Mouse (Mus musculus) testis, adult 2 months (tissue): ENCODE results near the gene Wasf1. TPM values are rescaled to one million over a fixed set of nuclear protein-coding genes. Genes with fewer than 3 reads are reported as not detected.

Experiments
- H3K27ac ChIP-seq: fragments of 200-500 bp; 2 replicates; pipeline ENCODE4 v1.5.1; 2012; ENCODE audit warnings: low read depth, low read length; ENCODE audit not compliant: control insufficient read depth, insufficient read depth
- H3K27me3 ChIP-seq: fragments of 200-500 bp; 2 replicates; pipeline ENCODE4 v1.6.1; 2012; ENCODE audit warnings: mild to moderate bottlenecking, low read length, moderate library complexity; ENCODE audit not compliant: control insufficient read depth, insufficient read depth
- H3K36me3 ChIP-seq: fragments of 200-500 bp; 2 replicates; pipeline ENCODE4 v1.6.1; 2012; ENCODE audit warnings: mild to moderate bottlenecking, low read length; ENCODE audit not compliant: control insufficient read depth, insufficient read depth
- H3K4me1 ChIP-seq: fragments of 200-500 bp; 2 replicates; pipeline ENCODE4 v1.6.1; 2012; ENCODE audit warnings: low read length; ENCODE audit not compliant: control insufficient read depth, insufficient read depth
- H3K4me3 ChIP-seq: fragments of 200-500 bp; 2 replicates; pipeline ENCODE4 v1.5.1; 2012; ENCODE audit warnings: low read depth, mild to moderate bottlenecking, low read length, moderate library complexity, mixed read lengths; ENCODE audit not compliant: control insufficient read depth
- CTCF ChIP-seq: fragments of 200-500 bp; IDR thresholded peaks from 2 replicates; pipeline ENCODE4 v1.5.1; 2012; ENCODE audit warnings: low read depth, mild to moderate bottlenecking, inconsistent platforms, low read length, moderate library complexity; ENCODE audit not compliant: control insufficient read depth, insufficient read depth, insufficient replicate concordance
- POLR2A ChIP-seq: fragments of 200-500 bp; IDR thresholded peaks from 2 replicates; pipeline ENCODE4 v1.6.1; 2012; ENCODE audit warnings: low read depth, mild to moderate bottlenecking, inconsistent platforms, low read length, moderate library complexity; ENCODE audit not compliant: control insufficient read depth
- polyA plus RNA-seq: library from polyadenylated mRNA; depleted of rRNA; stranded (reverse); fragments of >200 nt; gene quantifications from 2 replicates; pipeline ENCODE4 v1.2.3, GENCODE M21; 2012

Gene Wasf1
- polyA plus RNA-seq, 1 experiment: 11.4 TPM

DNA sequence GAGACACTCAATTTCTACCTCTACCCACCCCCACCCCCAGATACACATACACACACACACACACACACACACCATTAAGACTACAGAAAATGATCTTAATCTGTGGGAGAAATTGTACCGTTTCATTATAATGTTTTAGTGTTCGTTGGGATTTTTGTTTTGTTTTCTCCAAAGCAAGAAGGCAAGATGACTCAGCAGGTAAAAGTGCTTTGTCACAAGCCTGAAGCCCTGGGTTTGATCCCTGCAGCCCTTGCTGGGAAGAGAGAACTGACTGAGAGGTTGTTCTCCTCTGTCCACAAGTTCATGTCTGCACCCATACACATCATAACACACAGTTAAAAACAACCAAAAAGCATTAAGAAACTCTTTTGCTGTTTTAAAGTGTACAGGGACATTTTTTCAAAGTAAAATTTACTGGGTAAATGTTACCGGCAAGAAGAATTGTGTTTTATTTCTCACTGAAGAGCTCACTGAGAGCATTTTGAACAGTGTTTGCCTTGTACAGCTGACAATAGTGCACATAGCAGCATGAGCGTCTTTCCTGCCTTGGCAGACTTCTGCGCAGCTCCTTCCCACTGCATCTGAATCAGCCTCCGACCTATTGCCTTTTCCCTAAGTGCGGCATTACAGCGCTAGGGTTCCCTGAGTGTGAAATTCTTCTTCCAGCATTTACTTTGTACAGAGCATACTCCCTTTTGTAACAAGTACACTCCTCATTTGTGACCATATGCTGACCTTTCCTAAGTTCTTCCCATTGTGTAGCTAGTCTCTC lies 35.6 kb downstream of the Wasf1 start:
- H3K36me3 ChIP-seq: no peaks in the 10 kb centered on the region
- no peak overlapping the region for H3K4me3 ChIP-seq
- no peak for TF ChIP-seq CTCF
- no peak for TF ChIP-seq POLR2A
- no peak overlapping the region for H3K27ac ChIP-seq
- no peaks in the 10 kb centered on the region for H3K27me3 ChIP-seq
- no peaks in the 10 kb centered on the region for H3K4me1 ChIP-seq

DNA sequence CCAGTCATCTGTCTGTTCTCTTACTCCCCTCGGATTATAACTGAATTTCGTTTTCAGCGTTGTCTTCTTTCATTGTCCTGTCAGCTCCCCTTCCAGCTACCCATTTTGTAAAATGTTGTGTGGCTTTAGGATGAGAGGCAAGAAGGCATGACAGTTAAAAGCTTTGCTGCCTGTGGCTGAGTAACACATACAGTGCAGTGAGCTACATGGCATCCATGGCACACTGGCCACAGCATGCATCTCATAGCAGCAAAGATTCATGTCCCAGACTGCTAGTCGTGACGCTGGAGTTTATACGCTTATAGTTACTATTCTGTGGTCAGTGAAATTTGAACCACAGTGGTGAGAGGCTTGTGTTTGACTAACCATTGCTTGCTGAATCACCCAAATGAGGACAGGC lies 36.2 kb downstream of the Wasf1 start:
- TF ChIP-seq CTCF: no peak
- no peak for TF ChIP-seq POLR2A
- Histone ChIP-seq H3K36me3 (no peaks in the 10 kb centered on the region), H3K4me3 (no peak overlapping the region), H3K27me3 (no peaks in the 10 kb centered on the region), H3K4me1 (no peaks in the 10 kb centered on the region), H3K27ac (no peak overlapping the region)

DNA sequence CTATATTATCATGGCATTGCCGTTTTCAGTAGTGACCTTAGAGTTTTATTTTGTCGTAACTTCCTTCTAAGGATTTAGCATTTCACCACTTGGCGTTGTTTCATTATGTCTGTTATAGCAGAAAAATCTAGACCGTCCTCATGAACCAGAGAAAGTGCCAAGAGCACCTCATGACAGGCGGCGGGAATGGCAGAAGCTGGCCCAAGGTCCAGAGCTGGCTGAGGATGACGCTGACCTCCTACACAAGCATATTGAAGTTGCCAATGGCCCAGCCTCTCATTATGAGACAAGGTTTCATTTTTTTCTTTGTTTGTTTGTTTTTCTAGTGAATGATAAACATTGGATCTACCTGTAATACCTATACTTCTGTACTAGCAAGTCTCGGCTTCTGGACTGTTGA lies 49.7 kb downstream of the Wasf1 start:
- Histone ChIP-seq H3K27ac (no peak overlapping the region), H3K36me3 (no peaks in the 10 kb centered on the region), H3K27me3 (no peaks in the 10 kb centered on the region), H3K4me1 (no peaks in the 10 kb centered on the region), H3K4me3 (no peak overlapping the region)
- TF ChIP-seq CTCF: no peak
- no peak for TF ChIP-seq POLR2A

DNA sequence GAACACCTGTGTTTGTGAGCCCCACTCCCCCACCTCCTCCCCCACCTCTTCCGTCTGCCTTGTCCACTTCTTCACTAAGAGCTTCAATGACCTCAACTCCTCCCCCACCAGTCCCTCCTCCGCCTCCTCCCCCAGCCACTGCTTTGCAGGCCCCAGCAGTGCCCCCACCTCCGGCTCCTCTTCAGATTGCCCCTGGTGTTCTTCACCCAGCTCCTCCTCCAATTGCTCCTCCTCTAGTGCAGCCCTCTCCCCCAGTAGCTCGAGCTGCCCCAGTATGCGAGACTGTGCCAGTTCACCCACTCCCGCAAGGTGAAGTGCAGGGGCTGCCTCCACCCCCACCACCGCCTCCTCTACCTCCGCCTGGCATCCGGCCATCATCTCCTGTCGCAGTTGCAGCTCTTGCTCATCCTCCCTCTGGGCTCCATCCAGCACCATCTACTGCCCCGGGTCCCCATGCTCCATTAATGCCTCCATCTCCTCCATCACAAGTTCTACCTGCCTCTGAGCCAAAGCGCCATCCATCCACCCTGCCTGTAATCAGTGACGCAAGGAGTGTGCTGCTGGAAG lies 53.0 kb downstream of the Wasf1 start:
- Histone ChIP-seq H3K36me3 (no peaks in the 10 kb centered on the region), H3K4me3 (no peak overlapping the region), H3K27ac (no peak overlapping the region), H3K27me3 (no peaks in the 10 kb centered on the region), H3K4me1 (no peaks in the 10 kb centered on the region)
- TF ChIP-seq CTCF (no peak), POLR2A (no peak)

DNA sequence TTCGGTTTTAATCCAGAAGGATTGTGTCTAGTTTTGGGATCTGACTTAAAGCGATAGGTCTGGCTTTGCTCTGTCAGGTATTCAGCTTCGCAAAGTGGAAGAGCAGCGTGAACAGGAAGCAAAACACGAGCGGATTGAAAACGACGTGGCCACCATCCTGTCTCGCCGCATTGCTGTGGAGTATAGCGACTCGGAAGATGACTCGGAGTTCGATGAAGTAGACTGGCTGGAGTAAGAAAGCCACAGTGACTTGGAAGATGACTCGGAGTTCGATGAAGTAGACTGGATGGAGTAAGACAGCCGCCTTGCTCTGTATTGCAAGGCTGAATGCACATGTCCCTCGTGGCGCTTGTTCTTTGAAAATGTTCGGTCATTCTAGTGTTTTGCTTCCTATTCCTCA lies 54.3 kb downstream of the Wasf1 start:
- Histone ChIP-seq H3K4me3 (no peak overlapping the region), H3K27ac (no peak overlapping the region), H3K27me3 (no peaks in the 10 kb centered on the region), H3K4me1 (no peaks in the 10 kb centered on the region), H3K36me3 (no peaks in the 10 kb centered on the region)
- TF ChIP-seq POLR2A: no peak
- no peak for TF ChIP-seq CTCF

DNA sequence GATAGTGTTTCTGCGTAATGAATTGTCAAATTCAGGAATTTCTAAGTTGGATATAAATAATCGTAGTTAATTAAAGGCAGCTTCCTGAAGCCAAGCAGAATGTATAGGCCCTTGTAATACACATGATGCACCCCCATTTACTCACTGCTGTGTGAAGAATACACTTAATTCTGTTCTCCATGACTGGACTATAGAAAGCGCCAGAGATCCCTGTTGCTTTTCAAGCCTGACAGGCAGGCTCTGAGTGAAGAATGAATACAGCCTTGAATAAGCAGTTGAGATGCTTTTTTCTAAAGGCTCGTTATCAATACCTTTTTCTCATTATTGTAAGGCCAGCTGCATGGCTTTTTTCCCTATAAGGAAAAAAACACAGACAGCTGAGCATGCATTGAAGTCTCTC lies 59.4 kb downstream of the Wasf1 start:
- Histone ChIP-seq H3K4me3 (no peak overlapping the region), H3K27me3 (no peaks in the 10 kb centered on the region), H3K4me1 (peaks cover 3% of the 10 kb centered on the region; the same call in 1 of the 2 replicates), H3K27ac (no peak overlapping the region), H3K36me3 (no peaks in the 10 kb centered on the region)
- TF ChIP-seq POLR2A (no peak), CTCF (no peak)

DNA sequence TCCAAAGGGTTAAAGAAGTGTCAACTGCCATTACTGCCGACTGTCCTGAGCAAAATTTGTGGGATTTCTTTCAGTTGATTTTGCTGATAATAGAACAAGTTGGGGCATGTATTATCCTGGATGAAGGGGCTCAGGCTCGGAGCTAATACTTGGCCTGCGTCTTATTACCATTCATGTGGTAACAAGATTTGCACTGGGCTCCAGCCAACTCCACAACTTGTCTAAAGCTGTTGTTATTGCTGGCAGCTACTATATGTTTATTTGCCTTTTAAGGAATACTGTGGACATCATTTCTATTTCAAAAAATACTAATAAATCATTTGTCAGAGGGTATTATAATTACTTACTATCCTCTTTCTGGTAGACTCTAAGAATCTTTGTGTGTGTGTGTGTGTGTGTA lies 66.9 kb downstream of the Wasf1 start:
- Histone ChIP-seq H3K36me3 (no peaks in the 10 kb centered on the region), H3K27ac (no peak overlapping the region), H3K27me3 (no peaks in the 10 kb centered on the region), H3K4me1 (peaks cover 3% of the 10 kb centered on the region; the same call in 1 of the 2 replicates), H3K4me3 (no peak overlapping the region)
- TF ChIP-seq POLR2A (no peak), CTCF (no peak)
